Mouse (Mus musculus): ENCODE results near the gene Pigr. TPM values are rescaled to one million over a fixed set of nuclear protein-coding genes. Genes with fewer than 3 reads are reported as not detected.

Pigr gene
- total RNA-seq, 1 experiment from 2014 or later, result not detected

DNA sequence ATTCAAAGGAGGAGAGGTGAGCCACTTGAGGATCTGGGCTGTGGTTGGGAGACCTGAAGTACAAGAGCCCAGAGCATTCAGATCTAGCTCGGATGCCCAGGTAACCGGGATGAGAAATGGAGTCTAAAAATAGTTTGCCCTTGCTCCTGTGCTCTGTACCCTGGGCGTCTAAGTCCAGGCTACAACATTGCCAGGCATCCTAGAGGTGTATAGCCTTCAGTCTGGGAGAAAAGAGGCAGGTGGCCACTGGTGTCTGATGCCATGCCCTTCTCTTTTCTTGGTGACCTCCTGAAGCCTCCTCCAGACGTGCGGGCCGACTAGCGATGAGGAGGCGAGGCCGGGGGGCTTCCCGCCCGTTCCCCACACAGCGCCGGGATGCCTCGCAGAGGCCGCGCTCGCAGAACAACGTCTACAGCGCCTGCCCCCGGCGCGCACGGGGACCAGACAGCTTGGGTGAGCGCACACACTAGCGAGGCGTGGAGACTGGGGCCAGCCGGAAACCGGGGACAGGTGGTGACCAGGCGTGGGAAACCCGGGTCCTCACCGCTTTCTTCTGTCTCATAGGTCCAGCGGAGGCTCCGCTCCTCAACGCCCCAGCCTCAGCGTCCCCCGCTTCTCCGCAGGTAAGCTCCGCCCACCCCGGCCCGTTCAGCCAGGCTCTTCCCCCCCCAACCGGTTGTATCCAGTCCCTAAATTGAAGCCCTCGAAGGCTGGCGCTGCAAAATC is 51.6 kb downstream of the Pigr start:
- DNase-seq, result peak; percentile 23

- DNase-seq, result no peak
These were observed 53.4 kb downstream of the Pigr start for GRCm38 (mm10) chr1:130879927-130880326.

GRCm38 (mm10) chr1:130883146-130883545 is 56.7 kb downstream of the Pigr start:
- no peak for DNase-seq

DNA sequence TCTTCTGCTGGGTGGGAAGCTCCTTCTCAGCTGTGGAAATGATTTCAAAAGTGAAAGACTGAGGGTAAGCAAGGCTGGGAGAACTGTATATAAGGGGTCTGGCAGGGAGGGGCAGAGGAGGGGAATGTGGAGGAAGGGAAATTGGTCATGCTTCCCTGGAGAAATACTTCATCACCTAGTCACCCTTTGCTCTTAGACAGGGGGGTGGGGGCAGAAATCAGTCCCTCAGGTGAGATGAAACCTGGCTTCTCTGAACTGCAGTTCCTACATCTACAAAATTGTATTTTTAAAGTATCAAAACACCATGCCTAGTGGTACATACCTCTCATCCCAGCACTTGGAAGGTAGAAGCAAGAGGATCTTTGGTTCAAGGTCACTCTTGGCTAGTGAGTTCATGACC is 60.9 kb downstream of the Pigr start, which contains the start of gene Il24:
Gene Il24, minus strand, starts transcription at position 101 of the 400 bp plus-strand sequence.
- DNase-seq, result no peak

DNA sequence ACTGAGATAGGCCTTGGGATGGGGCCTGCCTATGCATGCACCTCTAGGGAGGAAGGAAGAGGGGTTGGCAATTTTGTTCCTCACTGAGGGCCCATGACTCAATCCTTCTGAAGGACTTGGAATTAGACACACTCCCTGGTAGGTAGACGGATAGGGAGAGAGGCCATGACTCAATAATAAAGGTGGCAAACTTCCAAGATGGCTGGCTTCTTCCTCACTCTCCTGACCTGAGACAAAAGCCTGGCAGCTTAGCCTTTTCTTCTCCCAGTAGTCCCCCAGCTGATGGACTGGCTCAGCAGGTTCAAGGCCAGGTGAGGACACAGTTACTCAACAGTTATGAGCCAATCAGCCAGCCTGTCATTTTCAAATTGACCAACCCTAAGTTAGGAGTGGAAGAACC is 66.0 kb downstream of the Pigr start:
- DNase-seq, result peak; percentile 41

GRCm38 (mm10) chr1:130893329-130894040 is 67.0 kb downstream of the Pigr start:
- DNase-seq, result no peak

GRCm38 (mm10) chr1:130894468-130894867 is 68.0 kb downstream of the Pigr start:
- DNase-seq, result no peak

Other genes with a start within 250 kb of the Pigr start
- not detected in 2 replicates for gene Zp3r, start 197.1 kb upstream of the Pigr start, total RNA-seq (2021)
- gene C4bp, start 165.1 kb upstream of the Pigr start, total RNA-seq (2021), result 3.8 TPM in 1 of 2 replicates, not detected in the other
- 0.21 TPM in 1 of 2 replicates, not detected in the other for gene Gm29427, start 110.9 kb upstream of the Pigr start, total RNA-seq (2021)
- 8.7 and 9.9 TPM in 2 replicates for gene Yod1, start 109.4 kb upstream of the Pigr start, total RNA-seq (2021)
- gene Pfkfb2, start 97.4 kb upstream of the Pigr start, total RNA-seq (2021), result 29.3 and 34.7 TPM in 2 replicates
- 2.5 and 3.4 TPM in 2 replicates for gene AA986860, start 94.7 kb upstream of the Pigr start, total RNA-seq (2021)
- gene Fcamr, start 25.8 kb upstream of the Pigr start, total RNA-seq (2021), result not detected in 2 replicates
- gene Fcmr, start 39.0 kb downstream of the Pigr start, total RNA-seq (2021), result 0.76 and 1.1 TPM in 2 replicates
- gene Il24, start 60.8 kb downstream of the Pigr start, total RNA-seq (2021), result not detected in 2 replicates
- gene Il20, start 84.8 kb downstream of the Pigr start, total RNA-seq (2021), result not detected in 2 replicates
- gene Il19, start 113.4 kb downstream of the Pigr start, total RNA-seq (2021), result not detected in 2 replicates
- gene Il10, start 193.2 kb downstream of the Pigr start, total RNA-seq (2021), result not detected in 2 replicates

All from adrenal gland, postnatal 25 days (tissue).